Mouse (Mus musculus): ENCODE data around the gene Dnah17. TPM values are rescaled to one million over a fixed set of nuclear protein-coding genes. Genes with fewer than 3 reads are reported as not detected.

Gene Dnah17
- polyA plus RNA-seq, 1 experiment from 2014 or later = 0.23 TPM

DNA sequence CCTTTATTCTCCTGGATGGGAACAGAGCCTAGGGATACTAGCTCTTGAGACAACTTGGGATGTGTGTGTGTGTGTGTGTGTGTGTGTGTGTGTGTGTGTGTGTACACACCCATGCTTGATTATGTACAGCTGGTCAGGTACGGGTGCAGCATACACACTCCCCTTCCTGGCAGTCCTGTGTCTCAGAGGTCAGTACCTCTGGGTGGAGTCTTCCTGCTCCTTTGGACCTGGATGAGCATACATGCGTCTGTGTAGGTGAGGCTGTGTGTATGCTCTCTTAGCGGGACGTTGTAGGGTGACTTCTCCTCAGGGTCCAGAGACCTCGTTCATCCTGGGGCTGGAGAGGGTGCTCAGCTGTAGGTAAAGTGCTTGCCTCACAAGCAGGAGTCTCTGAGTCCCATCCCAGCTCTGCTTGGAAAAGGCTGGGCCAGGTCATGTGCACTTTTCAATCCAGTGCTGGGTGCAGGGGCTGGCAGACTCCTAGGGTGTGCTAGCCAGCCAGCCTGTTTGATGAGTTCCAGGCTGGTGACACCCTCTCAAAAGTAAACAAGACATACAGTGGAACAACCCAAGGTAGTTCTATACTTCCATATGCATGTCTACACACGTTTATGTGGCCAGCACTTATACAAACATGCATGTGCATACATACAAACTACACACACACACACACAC is 131.0 kb downstream of the Dnah17 start:
- no peaks in the 10 kb centered on the region for H3K9me3 ChIP-seq
- no peak overlapping the region for H3K4me2 ChIP-seq (replicated peaks)
- WGBS = 92% methylated on average over 6 of the region's 6 CpGs
- no peak for ATAC-seq (ENCODE audit: low FRiP score, low read depth)
- H3K4me3 ChIP-seq = no peak overlapping the region
- H3K27me3 ChIP-seq = no peaks in the 10 kb centered on the region
- H3K9ac ChIP-seq = no peak overlapping the region
- H3K36me3 ChIP-seq = peaks cover 63% of the 10 kb centered on the region
- peaks cover 28% of the 10 kb centered on the region for H3K4me1 ChIP-seq
- no peak overlapping the region for H3K27ac ChIP-seq

DNA sequence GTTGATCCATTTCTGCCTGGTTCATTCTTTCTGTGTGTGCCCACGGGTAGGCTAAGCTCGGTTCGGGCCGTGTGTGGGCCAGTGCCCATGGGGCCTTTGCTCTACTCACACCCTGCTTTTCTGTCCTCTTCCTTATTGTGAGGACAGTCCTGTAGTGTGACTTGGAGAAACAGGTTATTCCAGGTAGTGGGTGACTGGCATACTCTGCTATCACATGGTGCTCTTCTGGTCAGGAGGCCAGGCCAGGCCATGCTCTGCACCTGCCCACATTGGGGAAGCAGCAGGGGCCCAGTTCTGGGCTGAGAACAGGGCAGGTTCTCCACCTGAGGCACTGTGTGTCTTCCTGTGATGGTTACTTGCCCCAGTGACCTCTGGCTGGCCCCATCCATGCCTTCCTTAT is 132.1 kb downstream of the Dnah17 start:
- no peak overlapping the region for H3K27ac ChIP-seq
- H3K4me1 ChIP-seq = peaks cover 36% of the 10 kb centered on the region
- H3K9ac ChIP-seq = no peak overlapping the region
- H3K4me3 ChIP-seq = no peak overlapping the region
- no peaks in the 10 kb centered on the region for H3K9me3 ChIP-seq
- ATAC-seq (ENCODE audit: low FRiP score, low read depth) = no peak
- no peak overlapping the region for H3K4me2 ChIP-seq (replicated peaks)
- H3K36me3 ChIP-seq = peaks cover 53% of the 10 kb centered on the region
- no peaks in the 10 kb centered on the region for H3K27me3 ChIP-seq
- WGBS = 99% methylated on average over 4 of the region's 4 CpGs

DNA sequence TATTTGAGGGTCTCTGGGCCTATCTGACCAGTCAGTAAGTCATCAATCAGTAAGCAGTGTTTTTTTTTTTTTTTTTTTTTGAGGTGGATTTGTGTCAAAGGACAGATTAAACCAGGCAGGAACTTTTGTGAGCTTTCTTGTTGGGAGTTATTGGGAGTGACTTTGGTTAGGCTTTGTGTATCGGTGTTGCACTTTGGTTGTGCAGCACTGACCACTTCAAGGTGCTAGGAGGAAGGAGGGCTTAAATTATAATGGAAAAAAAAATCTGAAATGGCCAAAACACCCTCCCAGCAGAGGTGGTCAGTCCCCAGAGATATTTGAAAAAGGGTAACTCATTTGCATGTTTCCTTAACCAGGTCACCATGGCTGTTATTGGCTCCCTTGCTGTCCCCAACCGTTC is 133.3 kb downstream of the Dnah17 start:
- no peaks in the 10 kb centered on the region for H3K9me3 ChIP-seq
- no peak for ATAC-seq (ENCODE audit: low FRiP score, low read depth)
- H3K4me3 ChIP-seq = no peak overlapping the region
- H3K27me3 ChIP-seq = no peaks in the 10 kb centered on the region
- H3K36me3 ChIP-seq = peaks cover 41% of the 10 kb centered on the region
- H3K4me1 ChIP-seq = peaks cover 46% of the 10 kb centered on the region
- WGBS = 92% methylated on average over 2 of the region's 2 CpGs
- H3K27ac ChIP-seq = no peak overlapping the region
- H3K4me2 ChIP-seq (replicated peaks) = no peak overlapping the region
- H3K9ac ChIP-seq = no peak overlapping the region

DNA sequence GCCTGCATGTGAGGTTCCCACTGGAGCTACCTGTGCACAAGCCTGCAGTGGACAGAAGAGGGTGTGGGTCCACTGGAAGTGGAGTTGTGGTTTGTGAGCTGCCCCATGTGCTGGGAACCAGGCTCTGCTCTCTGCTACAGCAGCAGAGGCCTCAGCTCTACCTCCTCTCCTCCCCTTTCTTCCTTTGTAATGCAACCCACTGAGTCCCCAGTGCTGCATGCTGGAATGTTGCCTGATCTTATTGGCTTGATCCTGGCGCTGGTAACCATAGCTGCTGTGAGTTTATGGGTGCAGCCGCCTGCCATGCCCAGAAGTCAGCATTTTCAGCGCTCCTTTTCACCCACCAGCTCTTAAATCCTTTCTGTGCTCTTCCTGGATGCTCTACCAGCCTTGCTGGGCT is 134.4 kb downstream of the Dnah17 start:
- Histone ChIP-seq H3K9me3 (no peaks in the 10 kb centered on the region), H3K36me3 (peaks cover 31% of the 10 kb centered on the region), H3K4me3 (no peak overlapping the region), H3K9ac (peak overlapping the region; percentile 48; the same call in 1 of the 2 replicates), H3K27ac (peak overlapping the region; percentile 75), H3K4me1 (peaks cover 54% of the 10 kb centered on the region), H3K4me2 (replicated peaks) (peak overlapping the region; percentile 17; the same call in 1 of the 2 replicates), H3K27me3 (no peaks in the 10 kb centered on the region)
- ATAC-seq (ENCODE audit: low FRiP score, low read depth) = no peak
- WGBS = 29% methylated on average over 3 of the region's 3 CpGs

DNA sequence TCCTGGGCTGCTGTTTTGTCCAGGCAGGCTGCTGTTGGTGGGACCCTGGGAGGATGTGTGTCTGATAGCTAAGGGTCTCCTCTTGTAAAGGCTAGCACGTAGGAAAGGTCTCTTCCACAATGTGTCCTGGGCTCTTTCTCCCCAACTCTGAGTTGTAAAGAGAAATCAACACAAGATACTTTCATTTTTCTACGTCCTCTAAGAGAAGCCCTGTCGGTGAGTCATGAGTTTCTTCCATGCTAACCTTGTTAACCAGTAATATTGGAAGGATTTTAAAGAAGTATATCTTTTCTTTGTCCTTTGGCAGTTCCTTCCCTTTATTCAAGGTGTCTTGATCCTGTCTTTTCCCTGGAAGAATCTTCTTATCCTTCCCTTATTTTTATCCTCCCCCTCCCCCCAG is 134.8 kb downstream of the Dnah17 start:
- ATAC-seq (ENCODE audit: low FRiP score, low read depth) = no peak
- H3K27ac ChIP-seq = peak overlapping the region; percentile 83
- H3K4me1 ChIP-seq = peaks cover 54% of the 10 kb centered on the region
- no peak overlapping the region for H3K4me3 ChIP-seq
- H3K9ac ChIP-seq = peak overlapping the region; percentile 48; the same call in 1 of the 2 replicates
- H3K4me2 ChIP-seq (replicated peaks) = peak overlapping the region; percentile 17; the same call in 1 of the 2 replicates
- WGBS = 63% methylated on average over 3 of the region's 3 CpGs
- H3K27me3 ChIP-seq = no peaks in the 10 kb centered on the region
- peaks cover 27% of the 10 kb centered on the region for H3K36me3 ChIP-seq
- H3K9me3 ChIP-seq = no peaks in the 10 kb centered on the region

DNA sequence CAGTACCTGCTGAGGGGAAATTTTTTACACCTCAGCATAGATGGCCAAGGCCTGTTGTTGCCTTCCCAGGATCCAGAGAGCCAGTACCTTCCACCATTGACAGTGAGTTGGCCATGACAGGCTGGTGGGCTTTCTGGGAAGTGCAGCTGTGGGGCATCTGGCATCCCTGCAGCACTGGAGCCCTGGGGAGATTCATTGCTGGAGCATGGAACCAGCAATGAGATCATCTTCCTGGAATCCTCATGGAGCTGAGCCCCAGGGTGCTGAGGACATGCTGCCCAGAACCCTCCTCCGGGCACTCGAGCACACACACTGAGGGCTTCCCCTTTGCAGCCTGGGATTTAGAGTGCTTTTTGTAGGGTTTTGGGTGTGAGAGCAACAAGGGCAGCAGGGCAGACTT is 135.2 kb downstream of the Dnah17 start:
- Histone ChIP-seq H3K9me3 (no peaks in the 10 kb centered on the region), H3K9ac (peak overlapping the region; percentile 48; the same call in 1 of the 2 replicates), H3K36me3 (peaks cover 23% of the 10 kb centered on the region), H3K4me3 (no peak overlapping the region), H3K27me3 (no peaks in the 10 kb centered on the region), H3K4me2 (replicated peaks) (no peak overlapping the region), H3K4me1 (peaks cover 57% of the 10 kb centered on the region), H3K27ac (peak overlapping the region; percentile 83; the same call in 1 of the 2 replicates)
- no peak for ATAC-seq (ENCODE audit: low FRiP score, low read depth)
- WGBS = 64% methylated on average over 2 of the region's 2 CpGs

DNA sequence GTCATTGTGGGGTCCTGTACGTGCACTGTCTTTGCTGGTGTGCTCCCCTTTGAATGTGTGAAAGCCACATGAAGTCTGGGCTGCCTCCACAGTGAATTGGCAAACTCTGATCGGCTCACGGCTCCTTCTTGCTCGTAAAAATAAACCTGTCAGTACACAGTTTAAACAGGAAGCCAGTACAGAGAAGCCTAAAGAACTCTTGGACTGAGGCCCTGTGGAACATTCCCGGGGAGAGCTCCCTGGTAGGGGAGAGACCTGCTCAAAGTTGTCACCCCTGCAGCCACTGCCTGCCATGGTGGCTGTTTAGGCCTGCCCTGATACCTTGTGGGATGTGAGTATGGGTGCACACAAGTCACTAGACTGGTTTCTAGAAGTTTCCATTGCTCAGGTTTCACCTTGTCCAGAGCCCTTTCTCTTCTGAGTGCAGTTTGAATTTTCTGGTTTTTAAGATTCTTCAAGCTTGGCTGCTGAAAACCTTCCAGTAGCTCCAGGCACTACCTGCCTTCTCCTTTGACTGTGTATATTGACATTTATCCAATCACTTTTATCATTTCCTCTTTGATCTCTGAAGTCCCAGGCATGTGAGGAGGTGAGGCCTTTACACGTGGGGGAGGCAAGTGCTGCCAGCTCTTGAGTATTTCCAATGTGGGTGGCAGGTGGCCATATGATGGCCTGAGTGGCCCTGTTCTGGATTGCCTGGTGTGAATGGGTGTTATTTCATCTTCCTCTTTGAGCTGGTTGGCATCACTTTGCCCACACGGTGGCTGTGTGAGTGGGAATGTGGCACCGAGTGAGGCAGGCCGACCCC is 136.0 kb downstream of the Dnah17 start:
- peak; percentile 42; the same call in 1 of the 2 replicates for ATAC-seq (ENCODE audit: low FRiP score, low read depth)
- Histone ChIP-seq H3K4me3 (no peak overlapping the region), H3K9ac (peak overlapping the region; percentile 55), H3K27me3 (no peaks in the 10 kb centered on the region), H3K4me1 (peaks cover 59% of the 10 kb centered on the region), H3K9me3 (no peaks in the 10 kb centered on the region), H3K4me2 (replicated peaks) (peak overlapping the region; percentile 37), H3K27ac (peak overlapping the region; percentile 83), H3K36me3 (peaks cover 16% of the 10 kb centered on the region)
- 42% methylated on average over 9 of the region's 9 CpGs for WGBS

DNA sequence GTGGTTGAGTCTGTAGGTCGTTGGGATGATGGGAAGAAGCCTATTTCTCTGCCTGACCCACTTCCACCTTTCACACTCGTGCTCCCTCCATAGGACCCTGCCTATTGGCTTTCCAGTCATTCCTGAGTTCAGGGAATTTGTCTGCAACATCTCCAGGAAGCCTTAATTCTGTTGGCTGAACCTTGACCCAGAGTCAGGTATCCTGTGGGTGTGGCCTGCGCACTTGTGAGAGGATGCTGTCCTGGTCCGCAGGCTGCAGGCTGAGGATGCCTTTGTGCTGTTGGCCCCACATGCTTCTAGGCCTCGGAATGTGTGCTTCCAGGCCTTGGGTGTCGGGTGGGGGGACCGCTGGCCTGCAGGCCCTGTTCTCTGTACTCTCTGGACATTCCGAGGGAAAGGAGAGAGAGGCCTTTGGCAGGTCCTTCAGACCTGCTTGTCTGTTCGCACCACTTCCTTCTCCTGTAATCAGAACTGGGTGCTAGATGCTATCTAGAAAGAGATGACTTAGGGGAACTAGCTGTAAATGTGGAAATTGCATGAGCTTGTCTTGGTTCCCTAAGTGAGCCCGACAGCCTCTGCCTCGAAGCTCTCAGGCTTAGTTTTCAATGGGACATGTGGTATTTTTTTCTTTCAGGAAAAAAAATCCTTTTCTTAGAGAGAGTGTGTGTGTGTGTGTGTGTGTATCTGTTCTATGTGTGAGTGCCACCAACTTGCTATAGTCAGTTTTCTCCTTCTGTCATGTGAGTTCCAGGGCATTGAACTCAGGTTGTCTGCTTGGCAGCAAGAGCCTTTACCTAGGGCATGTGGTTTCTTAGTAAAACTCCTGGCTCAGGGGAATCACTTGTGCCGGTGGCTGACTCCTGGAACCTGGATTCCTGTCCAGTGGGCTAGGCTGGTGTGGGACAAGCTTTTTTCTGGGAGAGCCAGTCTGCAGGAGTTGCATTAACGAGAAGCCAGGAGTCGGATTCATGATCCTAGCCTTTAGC is 137.0 kb downstream of the Dnah17 start:
- H3K9me3 ChIP-seq = no peaks in the 10 kb centered on the region
- H3K4me1 ChIP-seq = peaks cover 62% of the 10 kb centered on the region
- H3K36me3 ChIP-seq = peaks cover 8% of the 10 kb centered on the region
- no peak overlapping the region for H3K4me3 ChIP-seq
- no peak for ATAC-seq (ENCODE audit: low FRiP score, low read depth)
- WGBS = 61% methylated on average over 14 of the region's 14 CpGs
- peak overlapping the region; percentile 55 for H3K9ac ChIP-seq
- peak overlapping the region; percentile 83 for H3K27ac ChIP-seq
- peak overlapping the region; percentile 37 for H3K4me2 ChIP-seq (replicated peaks)
- H3K27me3 ChIP-seq = no peaks in the 10 kb centered on the region

DNA sequence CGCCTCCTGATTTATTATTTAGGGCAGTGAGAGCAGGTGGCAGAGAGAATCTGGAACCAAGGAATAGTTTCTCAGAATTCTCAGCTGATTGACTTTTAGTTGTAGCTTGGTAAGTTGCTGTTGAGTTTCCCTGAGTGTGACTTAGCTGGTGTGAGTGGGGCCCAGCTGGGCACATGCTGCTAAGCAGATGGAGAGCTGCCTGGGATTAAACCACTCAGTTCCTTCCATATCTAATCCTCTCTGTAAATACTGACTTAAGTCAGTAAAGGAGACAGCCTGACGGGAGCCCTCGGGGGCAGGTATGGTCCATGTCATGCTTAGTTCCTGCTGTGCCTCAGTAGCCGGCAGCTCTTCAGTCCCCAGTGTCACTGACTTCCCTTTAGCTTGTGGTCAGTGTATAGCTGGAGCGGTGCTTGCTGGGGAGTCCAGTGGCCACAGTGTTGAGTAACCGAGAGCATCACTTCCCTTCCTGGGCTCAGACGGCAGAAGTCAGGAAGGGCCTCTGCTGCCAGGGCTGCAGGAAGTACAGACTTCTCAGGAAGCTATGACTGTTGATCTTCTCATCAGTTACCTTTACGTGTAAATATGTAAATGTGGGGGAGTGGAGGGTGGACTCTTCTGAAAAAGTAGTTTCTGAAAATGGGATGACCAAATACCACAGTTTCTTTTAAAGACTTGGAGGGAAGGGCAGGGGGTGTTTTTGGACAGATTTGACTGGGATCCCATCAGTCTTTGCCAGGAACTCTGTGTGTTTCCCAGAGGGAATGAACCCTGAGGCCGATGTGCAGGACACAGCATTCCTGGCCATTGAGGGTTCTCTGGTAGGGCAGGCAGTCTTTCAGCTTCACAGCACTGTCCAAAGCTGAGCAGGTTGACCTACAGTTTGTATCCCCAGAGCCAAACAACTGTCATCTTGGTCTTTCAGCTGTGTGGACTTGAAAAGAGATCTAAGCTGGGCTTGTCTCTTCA is 138.6 kb downstream of the Dnah17 start:
- Histone ChIP-seq H3K27ac (no peak overlapping the region), H3K4me2 (replicated peaks) (no peak overlapping the region), H3K27me3 (no peaks in the 10 kb centered on the region), H3K9me3 (no peaks in the 10 kb centered on the region), H3K9ac (0 out of 2 replicates have a peak overlapping the region, but pooled peaks have one; percentile 35), H3K4me3 (no peak overlapping the region), H3K36me3 (no peaks in the 10 kb centered on the region), H3K4me1 (peaks cover 73% of the 10 kb centered on the region)
- ATAC-seq (ENCODE audit: low FRiP score, low read depth) = no peak
- 72% methylated on average over 9 of the region's 9 CpGs for WGBS

DNA sequence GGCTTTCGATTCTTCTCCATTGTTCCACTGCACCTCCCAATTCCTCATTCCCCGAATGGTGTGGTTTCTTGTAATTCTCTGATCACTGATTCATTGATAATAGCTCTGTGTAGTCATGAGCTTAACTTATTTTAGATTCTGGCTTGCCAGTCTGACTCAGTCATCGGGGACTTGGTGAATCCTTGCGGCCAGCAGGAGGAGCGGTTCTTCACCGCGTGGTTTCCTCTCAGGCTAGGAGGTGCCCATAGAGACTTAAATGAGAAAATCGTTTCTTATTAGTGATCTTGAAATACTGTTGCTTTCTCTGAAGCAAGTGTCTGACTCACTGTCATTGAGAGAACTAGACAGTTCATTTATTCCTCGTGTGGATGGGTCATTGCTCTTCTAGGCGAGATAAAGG is 140.5 kb downstream of the Dnah17 start:
- no peak for ATAC-seq (ENCODE audit: low FRiP score, low read depth)
- 60% methylated on average over 10 of the region's 10 CpGs for WGBS

DNA sequence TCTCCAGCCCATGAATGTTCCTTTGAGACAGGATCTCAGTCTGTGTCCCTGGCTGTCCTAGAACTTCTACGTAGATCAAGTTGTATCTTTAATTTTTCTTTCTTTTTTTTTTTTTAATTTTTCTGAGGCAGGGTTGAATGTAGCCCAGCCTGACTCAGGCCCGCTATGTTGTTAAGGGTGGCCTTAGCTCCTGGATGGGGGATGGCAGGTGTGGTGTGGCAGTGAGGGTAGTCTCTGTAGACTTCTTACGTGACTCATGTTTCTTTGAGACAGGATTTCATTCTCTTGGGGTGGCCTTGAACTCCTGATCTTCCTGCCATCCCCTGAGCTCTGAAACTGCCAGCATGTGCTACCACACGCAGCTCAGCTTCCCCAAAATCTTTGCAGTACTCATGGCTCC is 141.2 kb downstream of the Dnah17 start:
- no peak for ATAC-seq (ENCODE audit: low FRiP score, low read depth)

More for the DNA sequence above, 140.5 kb downstream of the Dnah17 start:
- no peak overlapping the region for H3K4me3 ChIP-seq
- no peaks in the 10 kb centered on the region for H3K36me3 ChIP-seq
- peaks cover 61% of the 10 kb centered on the region for H3K4me1 ChIP-seq
- H3K9ac ChIP-seq = no peak overlapping the region
- H3K27me3 ChIP-seq = no peaks in the 10 kb centered on the region
- H3K9me3 ChIP-seq = no peaks in the 10 kb centered on the region
- no peak overlapping the region for H3K4me2 ChIP-seq (replicated peaks)
- H3K27ac ChIP-seq = no peak overlapping the region

More for the DNA sequence above, 141.2 kb downstream of the Dnah17 start:
- H3K4me1 ChIP-seq = peaks cover 54% of the 10 kb centered on the region
- H3K9ac ChIP-seq = 0 out of 2 replicates have a peak overlapping the region, but pooled peaks have one; percentile 4
- no peaks in the 10 kb centered on the region for H3K9me3 ChIP-seq
- no peaks in the 10 kb centered on the region for H3K27me3 ChIP-seq
- H3K4me2 ChIP-seq (replicated peaks) = no peak overlapping the region
- WGBS = 90% methylated on average over 4 of the region's 4 CpGs
- H3K36me3 ChIP-seq = no peaks in the 10 kb centered on the region
- H3K27ac ChIP-seq = no peak overlapping the region
- H3K4me3 ChIP-seq = no peak overlapping the region

All from limb, embryonic 13.5 days (tissue).